In the genomic region with DNA sequence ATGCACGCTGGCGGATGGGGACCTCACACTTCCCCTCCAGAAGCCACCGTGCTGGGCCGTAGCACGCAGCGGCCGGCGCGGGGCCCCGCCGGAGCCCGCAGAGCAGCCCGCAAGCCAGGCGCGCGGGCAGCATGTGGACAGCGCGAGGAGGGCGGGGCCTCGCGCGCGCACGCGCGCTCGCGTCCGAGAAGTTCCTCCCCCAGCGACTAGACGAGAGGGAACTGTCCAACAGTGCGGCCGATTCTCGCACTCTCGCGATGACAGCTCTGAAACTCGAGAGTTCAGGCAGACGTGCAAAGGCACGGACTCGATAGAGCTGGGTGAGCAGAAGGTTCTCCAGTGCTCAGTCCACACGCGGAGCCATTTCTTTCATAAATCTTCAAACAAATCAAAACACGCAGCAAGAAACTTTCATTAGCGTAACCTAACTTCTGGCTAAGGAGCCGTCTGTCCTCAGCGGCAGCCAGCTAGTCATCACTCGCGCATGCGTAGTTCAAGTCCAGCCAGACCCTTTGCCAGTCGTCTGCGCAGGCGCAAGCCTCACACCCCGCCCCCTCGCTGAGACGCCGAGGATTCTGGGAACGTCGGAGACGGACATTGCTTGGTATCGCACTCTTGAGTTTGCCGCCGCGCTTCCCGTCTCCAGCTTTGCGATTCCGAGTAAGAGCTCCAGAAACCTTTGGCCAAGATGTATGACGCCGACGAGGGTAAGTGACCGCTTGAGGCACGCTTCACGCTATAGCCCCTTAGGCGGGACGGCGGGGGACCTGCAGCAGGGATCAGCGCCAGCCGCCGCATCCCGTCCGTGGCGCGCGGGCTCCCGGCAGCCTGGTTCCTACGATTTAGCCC, we compare ENCODE assay signal across 8 mouse cellular contexts. TPM values are rescaled to one million over a fixed set of nuclear protein-coding genes. Genes with fewer than 3 reads are reported as not detected.
DNase-seq lines count a peak whose midpoint lies in the region; ATAC-seq and TF ChIP-seq lines count a peak whose summit lies in the region.

A gene (minus strand): TSS at position 161 of the 849 bp plus-strand sequence.
A gene (plus strand): TSS at position 224 of the 849 bp plus-strand sequence.

- peaks cover 58% of the 10 kb centered on the region for H3K36me3 ChIP-seq in G1E (replicated peaks)
- H3K36me3 ChIP-seq in forebrain, embryonic 16.5 days (ENCODE audit: control insufficient read depth, insufficient read depth) = peaks cover 5% of the 10 kb centered on the region; the same call in 1 of the 2 replicates
- H3K36me3 ChIP-seq in lung, embryonic 14.5 days (ENCODE audit: insufficient read depth) = peaks cover 40% of the 10 kb centered on the region
- peaks cover 17% of the 10 kb centered on the region for H3K36me3 ChIP-seq in thymus, adult 2 months (ENCODE audit: control insufficient read depth, insufficient read depth, low read length)

- intact Hi-C loops in heart, postnatal 36 days (cut with DNase I) = loop anchor here (2.0 kb wide), 1 partner anchor 43 kb away; no protein-coding TSS in a partner anchor

- no peaks in the 10 kb centered on the region for H3K27me3 ChIP-seq in G1E (ENCODE audit: insufficient read depth, low read length)
- no peaks in the 10 kb centered on the region for H3K27me3 ChIP-seq in forebrain, embryonic 16.5 days (replicated peaks; ENCODE audit: control insufficient read depth, insufficient read depth, low read length)
- H3K27me3 ChIP-seq in lung, embryonic 14.5 days (ENCODE audit: insufficient read depth, low read length) = no peaks in the 10 kb centered on the region
- no peaks in the 10 kb centered on the region for H3K27me3 ChIP-seq in thymus, adult 2 months (ENCODE audit: control insufficient read depth, insufficient read depth, low read length)

- H3K4me3 ChIP-seq in G1E (ENCODE audit: low read depth, low read length) = peak within 1 kb of the TSS; percentile 98
- peak within 1 kb of the TSS; percentile 88 for H3K4me3 ChIP-seq in forebrain, embryonic 16.5 days (replicated peaks; ENCODE audit: low read length)
- peak within 1 kb of the TSS; percentile 97 for H3K4me3 ChIP-seq in layer of hippocampus, adult 2 months
- peak within 1 kb of the TSS; percentile 87 for H3K4me3 ChIP-seq in lung, embryonic 14.5 days (ENCODE audit: low read depth, low read length)
- H3K4me3 ChIP-seq in olfactory bulb, adult 2 months (ENCODE audit: insufficient read depth, low read depth, low read length) = peak within 1 kb of the TSS; percentile 72
- H3K4me3 ChIP-seq in thymus, adult 2 months (ENCODE audit: control insufficient read depth, insufficient read depth, low read length) = peak within 1 kb of the TSS; percentile 76

- WGBS in forebrain, embryonic 16.5 days = under 1% methylated on average over 85 of the region's 85 CpGs
- WGBS in lung, embryonic 14.5 days = under 1% methylated on average over 85 of the region's 85 CpGs
- under 1% methylated on average over 85 of the region's 85 CpGs for WGBS in olfactory bulb, adult 2 months
- under 1% methylated on average over 85 of the region's 85 CpGs for WGBS in thymus, adult 2 months

- peak within 1 kb of the TSS; percentile 97 for H3K4me2 ChIP-seq in forebrain, embryonic 16.5 days (ENCODE audit: low read length)
- peak within 1 kb of the TSS; percentile 97 for H3K4me2 ChIP-seq in lung, embryonic 14.5 days

- peak; percentile 89 for DNase-seq in G1E (ENCODE audit: low spot score)
- DNase-seq in cerebellum, adult 18-20 months = peak; percentile 97 to 99
- DNase-seq in heart, postnatal 36 days = peak; percentile 99 to 100
- DNase-seq in layer of hippocampus, adult 2 months (ENCODE audit: low spot score in 2 of 2) = peak; percentile 97 to 100
- DNase-seq in lung, embryonic 14.5 days = peak; percentile 100
- peak; percentile 98 for DNase-seq in thymus, adult 2 months

- no peaks in the 10 kb centered on the region for H3K9me3 ChIP-seq in G1E (replicated peaks)
- no peaks in the 10 kb centered on the region for H3K9me3 ChIP-seq in forebrain, embryonic 16.5 days (ENCODE audit: control insufficient read depth, low read length)
- H3K9me3 ChIP-seq in lung, embryonic 14.5 days (ENCODE audit: low read depth, low read length) = no peaks in the 10 kb centered on the region

- peak within 1 kb of the TSS; percentile 96 for H3K27ac ChIP-seq in forebrain, embryonic 16.5 days (ENCODE audit: low read length)
- peak within 1 kb of the TSS; percentile 96 for H3K27ac ChIP-seq in layer of hippocampus, adult 2 months
- peak within 1 kb of the TSS; percentile 93 for H3K27ac ChIP-seq in lung, embryonic 14.5 days (ENCODE audit: low read depth)
- H3K27ac ChIP-seq in olfactory bulb, adult 2 months (ENCODE audit: insufficient read depth, low read depth, low read length) = peak within 1 kb of the TSS; percentile 90
- peak within 1 kb of the TSS; percentile 78 for H3K27ac ChIP-seq in thymus, adult 2 months (ENCODE audit: control insufficient read depth, insufficient read depth, low read length)

- H3K4me1 ChIP-seq in G1E (ENCODE audit: insufficient read depth, low read depth, low read length) = peaks cover 35% of the 10 kb centered on the region
- peaks cover 23% of the 10 kb centered on the region for H3K4me1 ChIP-seq in forebrain, embryonic 16.5 days (replicated peaks; ENCODE audit: control insufficient read depth, insufficient read depth, low read length)
- peaks cover 14% of the 10 kb centered on the region for H3K4me1 ChIP-seq in lung, embryonic 14.5 days (ENCODE audit: insufficient read depth)
- H3K4me1 ChIP-seq in olfactory bulb, adult 2 months (ENCODE audit: control insufficient read depth, insufficient read depth, low read length) = peaks cover 6% of the 10 kb centered on the region
- peaks cover 15% of the 10 kb centered on the region for H3K4me1 ChIP-seq in thymus, adult 2 months (replicated peaks; ENCODE audit: control insufficient read depth, insufficient read depth, low read length)

- TF ChIP-seq CTCF in G1E (IDR thresholded peaks at IDR 0.05; ENCODE audit: low read depth, low read length) = no peak
- TF ChIP-seq CTCF in layer of hippocampus, adult 2 months (conservative IDR thresholded peaks at IDR 0.05) = 0 out of 2 replicates have a peak, but pooled peaks have one; percentile 19
- TF ChIP-seq CTCF in lung, embryonic 14.5 days (IDR thresholded peaks at IDR 0.05; ENCODE audit: low read depth) = no peak
- no peak for TF ChIP-seq CTCF in olfactory bulb, adult 2 months (IDR thresholded peaks at IDR 0.05; ENCODE audit: insufficient read depth, low read depth, low read length)
- peak; percentile 22; the same call in 1 of the 2 replicates for TF ChIP-seq CTCF in thymus, adult 2 months (IDR thresholded peaks at IDR 0.05; ENCODE audit: borderline replicate concordance, control insufficient read depth, extremely low read depth, insufficient read depth, low read length, poor library complexity)

- peak within 1 kb of the TSS; percentile 88 for H3K9ac ChIP-seq in forebrain, embryonic 16.5 days (replicated peaks; ENCODE audit: low read depth, low read length)
- H3K9ac ChIP-seq in lung, embryonic 14.5 days = peak within 1 kb of the TSS; percentile 89

- peak; percentile 59 for TF ChIP-seq POLR2A in olfactory bulb, adult 2 months (IDR thresholded peaks at IDR 0.05; ENCODE audit: insufficient read depth, low read depth, low read length)
- TF ChIP-seq POLR2A in thymus, adult 2 months (IDR thresholded peaks at IDR 0.05; ENCODE audit: control insufficient read depth, extremely low read depth, insufficient read depth, low read length, poor library complexity) = peak; percentile 69

- peak; percentile 82 for ATAC-seq in G1E (ENCODE audit: extremely low read depth, insufficient number of reproducible peaks, low FRiP score, poor library complexity, severe bottlenecking)
- ATAC-seq in forebrain, embryonic 16.5 days = peak; percentile 95
- ATAC-seq in lung, embryonic 14.5 days (ENCODE audit: insufficient read depth) = peak; percentile 96

RNA-seq across cellular contexts. Expression of the first gene that starts in this region (rescaled TPM):
- total RNA-seq in G1E (2014; fragmentation: Nextera tagmentation) = 51.1 and 53.2 TPM in 2 replicates
- 6.3 and 12.0 TPM in 2 replicates for total RNA-seq in G1E (2017)
- 35.1 and 35.2 TPM in 2 replicates for polyA plus RNA-seq in G1E (2012)
- polyA plus RNA-seq in forebrain, embryonic 16.5 days (2015; fragmentation: Nextera tagmentation; extraction: Ambion mirVana) = 41.0 and 46.7 TPM in 2 replicates
- total RNA-seq in heart, postnatal 36 days (2021) = 10 to 100 TPM; 20.4 to 23.1 TPM
- 10 to 100 TPM; 25.7 to 25.9 TPM for total RNA-seq in layer of hippocampus, adult 2 months (2021)
- 27.4 and 29.8 TPM in 2 replicates for polyA plus RNA-seq in lung, embryonic 14.5 days (2014; fragmentation: Nextera tagmentation; extraction: Ambion mirVana)
- polyA plus RNA-seq in olfactory bulb, adult 2 months (2012; ENCODE audit: insufficient read depth, insufficient read length, low replicate concordance, missing spikeins) = not detected in 2 replicates
- polyA plus RNA-seq in thymus, adult 2 months (2012; rRNA removed) = 23.1 and 27.9 TPM in 2 replicates

RNA-seq across cellular contexts. Expression of the second gene that starts in this region (rescaled TPM):
- total RNA-seq in G1E (2014; fragmentation: Nextera tagmentation) (148 and 198 TPM in 2 replicates), G1E (2017) (163 and 179 TPM in 2 replicates)
- 2.4 and 3.7 TPM in 2 replicates for polyA plus RNA-seq in G1E (2012)
- polyA plus RNA-seq in forebrain, embryonic 16.5 days (2015; fragmentation: Nextera tagmentation; extraction: Ambion mirVana) = 74.8 and 84.3 TPM in 2 replicates
- 10 to 100 TPM; 34.8 to 38.3 TPM for total RNA-seq in heart, postnatal 36 days (2021)
- total RNA-seq in layer of hippocampus, adult 2 months (2021) = 10 to 100 TPM; 48.3 to 51.5 TPM
- polyA plus RNA-seq in lung, embryonic 14.5 days (2014; fragmentation: Nextera tagmentation; extraction: Ambion mirVana) = 73.2 and 74.6 TPM in 2 replicates
- not detected in 2 replicates for polyA plus RNA-seq in olfactory bulb, adult 2 months (2012; ENCODE audit: insufficient read depth, insufficient read length, low replicate concordance, missing spikeins)
- 25.8 and 30.4 TPM in 2 replicates for polyA plus RNA-seq in thymus, adult 2 months (2012; rRNA removed)

Comparison
In these comparisons a context has a peak if more than half of its experiments do, and no peak if none do; other contexts are left out.
1. Peak in every context shown above with its lines: DNase-seq, ATAC-seq, H3K4me3 ChIP-seq and H3K27ac ChIP-seq.
2. RNA of the first gene that starts in this region (polyA plus RNA-seq): 41.0 to 46.7 TPM in forebrain, embryonic 16.5 days, 35.1 to 35.2 TPM in G1E, 27.4 to 29.8 TPM in lung, embryonic 14.5 days and 23.1 to 27.9 TPM in thymus, adult 2 months; not detected in olfactory bulb, adult 2 months; every median in the first group is over 10 times any median in the second.
3. CTCF ChIP-seq: peak in layer of hippocampus, adult 2 months (single experiment) and thymus, adult 2 months (single experiment); none in G1E (single experiment), lung, embryonic 14.5 days (single experiment) and olfactory bulb, adult 2 months (single experiment).